Mouse (Mus musculus): ENCODE measurements at regions not wholly inside any gene's neighbourhood (a gene's known extent, or its start where the extent isn't known, plus 50 kb on each side); places are given as distances from the start of the nearest gene placed in this dataset.
"Not testable (repeated sequence)": the region's sequence is repeated elsewhere in the genome, so short reads cannot be mapped to it uniquely, and the experiment has no call there.

- Histone ChIP-seq H3K4me2 (replicated peaks) (no peak overlapping the region), H3K9ac (no peak overlapping the region), H3K27ac (no peak overlapping the region), H3K36me3 (replicated peaks; ENCODE audit: control insufficient read depth, insufficient read depth) (no peaks in the 10 kb centered on the region), H3K27me3 (ENCODE audit: control insufficient read depth, insufficient read depth, low read length) (no peaks in the 10 kb centered on the region), H3K4me3 (replicated peaks; ENCODE audit: low read length) (no peak overlapping the region), H3K9me3 (ENCODE audit: control insufficient read depth, low read length) (no peaks in the 10 kb centered on the region), H3K4me1 (replicated peaks; ENCODE audit: control insufficient read depth, insufficient read depth, low read length) (no peaks in the 10 kb centered on the region)
- no peak for DNase-seq (ENCODE audit: low spot score)
- WGBS, result 92% methylated on average over 3 of the region's 3 CpGs
- ATAC-seq (ENCODE audit: low FRiP score), result no peak
Observed at GRCm38 (mm10) chr17:82277728-82278127, 539.6 kb upstream of the Slc8a1 start.

GRCm38 (mm10) chr17:82273946-82274345, 535.8 kb upstream of the Slc8a1 start:
- no peaks in the 10 kb centered on the region for H3K27me3 ChIP-seq (ENCODE audit: control insufficient read depth, insufficient read depth, low read length)
- no peaks in the 10 kb centered on the region for H3K9me3 ChIP-seq (ENCODE audit: control insufficient read depth, low read length)
- H3K27ac ChIP-seq, result no peak overlapping the region
- no peaks in the 10 kb centered on the region for H3K36me3 ChIP-seq (replicated peaks; ENCODE audit: control insufficient read depth, insufficient read depth)
- 86% methylated on average over 4 of the region's 4 CpGs for WGBS
- H3K4me3 ChIP-seq (replicated peaks; ENCODE audit: low read length), result no peak overlapping the region
- H3K4me2 ChIP-seq (replicated peaks), result no peak overlapping the region
- ATAC-seq (ENCODE audit: low FRiP score), result no peak
- H3K4me1 ChIP-seq (replicated peaks; ENCODE audit: control insufficient read depth, insufficient read depth, low read length), result no peaks in the 10 kb centered on the region
- no peak for DNase-seq (ENCODE audit: low spot score)
- H3K9ac ChIP-seq, result no peak overlapping the region

- no peaks in the 10 kb centered on the region for H3K9me3 ChIP-seq (ENCODE audit: control insufficient read depth, low read length)
- no peak overlapping the region for H3K9ac ChIP-seq
- WGBS, result 91% methylated on average over 1 of the region's 1 CpGs
- ATAC-seq (ENCODE audit: low FRiP score) (no peak), DNase-seq (ENCODE audit: low spot score) (no peak)
- no peak overlapping the region for H3K27ac ChIP-seq
- H3K27me3 ChIP-seq (ENCODE audit: control insufficient read depth, insufficient read depth, low read length), result no peaks in the 10 kb centered on the region
- H3K4me1 ChIP-seq (replicated peaks; ENCODE audit: control insufficient read depth, insufficient read depth, low read length), result no peaks in the 10 kb centered on the region
- H3K36me3 ChIP-seq (replicated peaks; ENCODE audit: control insufficient read depth, insufficient read depth), result no peaks in the 10 kb centered on the region
- H3K4me3 ChIP-seq (replicated peaks; ENCODE audit: low read length), result no peak overlapping the region
- H3K4me2 ChIP-seq (replicated peaks), result no peak overlapping the region
Observed at GRCm38 (mm10) chr17:82272845-82273244, 534.7 kb upstream of the Slc8a1 start.

- DNase-seq (ENCODE audit: low spot score); H3K4me2 ChIP-seq (replicated peaks); H3K4me3 ChIP-seq (replicated peaks; ENCODE audit: low read length); H3K27me3 ChIP-seq (ENCODE audit: control insufficient read depth, insufficient read depth, low read length); H3K36me3 ChIP-seq (replicated peaks; ENCODE audit: control insufficient read depth, insufficient read depth); H3K9me3 ChIP-seq (ENCODE audit: control insufficient read depth, low read length); H3K4me1 ChIP-seq (replicated peaks; ENCODE audit: control insufficient read depth, insufficient read depth, low read length); ATAC-seq (ENCODE audit: low FRiP score); H3K9ac ChIP-seq; H3K27ac ChIP-seq: not testable (repeated sequence)
- 96% methylated on average over 5 of the region's 5 CpGs for WGBS
Observed at GRCm38 (mm10) chr17:82266842-82267241, 528.7 kb upstream of the Slc8a1 start.

GRCm38 (mm10) chr17:82252362-82252761, 514.2 kb upstream of the Slc8a1 start:
- no peak overlapping the region for H3K4me3 ChIP-seq (replicated peaks; ENCODE audit: low read length)
- H3K27ac ChIP-seq, result no peak overlapping the region
- no peaks in the 10 kb centered on the region for H3K36me3 ChIP-seq (replicated peaks; ENCODE audit: control insufficient read depth, insufficient read depth)
- WGBS, result 96% methylated on average over 2 of the region's 2 CpGs
- no peaks in the 10 kb centered on the region for H3K4me1 ChIP-seq (replicated peaks; ENCODE audit: control insufficient read depth, insufficient read depth, low read length)
- H3K27me3 ChIP-seq (ENCODE audit: control insufficient read depth, insufficient read depth, low read length), result no peaks in the 10 kb centered on the region
- H3K9me3 ChIP-seq (ENCODE audit: control insufficient read depth, low read length), result no peaks in the 10 kb centered on the region
- no peak overlapping the region for H3K4me2 ChIP-seq (replicated peaks)
- H3K9ac ChIP-seq, result no peak overlapping the region
- DNase-seq (ENCODE audit: low spot score) (no peak), ATAC-seq (ENCODE audit: low FRiP score) (no peak)

GRCm38 (mm10) chr17:82251841-82252240, 513.7 kb upstream of the Slc8a1 start:
- ATAC-seq (ENCODE audit: low FRiP score), result no peak

GRCm38 (mm10) chr17:82238361-82238760, 500.2 kb upstream of the Slc8a1 start:
- no peak for ATAC-seq (ENCODE audit: low FRiP score)

More at GRCm38 (mm10) chr17:82251841-82252240, 513.7 kb upstream of the Slc8a1 start:
- Histone ChIP-seq H3K27me3 (ENCODE audit: control insufficient read depth, insufficient read depth, low read length) (no peaks in the 10 kb centered on the region), H3K9ac (no peak overlapping the region), H3K36me3 (replicated peaks; ENCODE audit: control insufficient read depth, insufficient read depth) (no peaks in the 10 kb centered on the region), H3K4me3 (replicated peaks; ENCODE audit: low read length) (no peak overlapping the region), H3K9me3 (ENCODE audit: control insufficient read depth, low read length) (no peaks in the 10 kb centered on the region), H3K27ac (no peak overlapping the region), H3K4me2 (replicated peaks) (no peak overlapping the region), H3K4me1 (replicated peaks; ENCODE audit: control insufficient read depth, insufficient read depth, low read length) (no peaks in the 10 kb centered on the region)
- no peak for DNase-seq (ENCODE audit: low spot score)

GRCm38 (mm10) chr17:82237456-82237855, 499.3 kb upstream of the Slc8a1 start:
- no peak for ATAC-seq (ENCODE audit: low FRiP score)
- Histone ChIP-seq H3K4me3 (replicated peaks; ENCODE audit: low read length) (no peak overlapping the region), H3K27ac (no peak overlapping the region), H3K9ac (no peak overlapping the region), H3K27me3 (ENCODE audit: control insufficient read depth, insufficient read depth, low read length) (no peaks in the 10 kb centered on the region), H3K4me1 (replicated peaks; ENCODE audit: control insufficient read depth, insufficient read depth, low read length) (no peaks in the 10 kb centered on the region), H3K9me3 (ENCODE audit: control insufficient read depth, low read length) (no peaks in the 10 kb centered on the region), H3K4me2 (replicated peaks) (no peak overlapping the region), H3K36me3 (replicated peaks; ENCODE audit: control insufficient read depth, insufficient read depth) (no peaks in the 10 kb centered on the region)
- no peak for DNase-seq (ENCODE audit: low spot score)
- WGBS, result 79% methylated on average over 2 of the region's 2 CpGs

More at GRCm38 (mm10) chr17:82238361-82238760, 500.2 kb upstream of the Slc8a1 start:
- Histone ChIP-seq H3K4me3 (replicated peaks; ENCODE audit: low read length) (no peak overlapping the region), H3K27ac (no peak overlapping the region), H3K4me2 (replicated peaks) (no peak overlapping the region), H3K36me3 (replicated peaks; ENCODE audit: control insufficient read depth, insufficient read depth) (no peaks in the 10 kb centered on the region), H3K27me3 (ENCODE audit: control insufficient read depth, insufficient read depth, low read length) (no peaks in the 10 kb centered on the region), H3K9ac (no peak overlapping the region), H3K9me3 (ENCODE audit: control insufficient read depth, low read length) (no peaks in the 10 kb centered on the region), H3K4me1 (replicated peaks; ENCODE audit: control insufficient read depth, insufficient read depth, low read length) (no peaks in the 10 kb centered on the region)
- no peak for DNase-seq (ENCODE audit: low spot score)
- whole genome bisulfite sequencing, result 68% methylated on average over 1 of the region's 1 CpGs

GRCm38 (mm10) chr17:82215728-82216623, 477.8 kb upstream of the Slc8a1 start:
- DNase-seq (ENCODE audit: low spot score), result no peak
- H3K4me2 ChIP-seq (replicated peaks), result no peak overlapping the region
- 82% methylated on average over 5 of the region's 5 CpGs for whole genome bisulfite sequencing

More at GRCm38 (mm10) chr17:82215728-82216623, 477.8 kb upstream of the Slc8a1 start:
- Histone ChIP-seq H3K4me3 (replicated peaks; ENCODE audit: low read length) (no peak overlapping the region), H3K27me3 (ENCODE audit: control insufficient read depth, insufficient read depth, low read length) (no peaks in the 10 kb centered on the region), H3K4me1 (replicated peaks; ENCODE audit: control insufficient read depth, insufficient read depth, low read length) (no peaks in the 10 kb centered on the region), H3K36me3 (replicated peaks; ENCODE audit: control insufficient read depth, insufficient read depth) (no peaks in the 10 kb centered on the region), H3K27ac (no peak overlapping the region), H3K9me3 (ENCODE audit: control insufficient read depth, low read length) (no peaks in the 10 kb centered on the region), H3K9ac (no peak overlapping the region)
- ATAC-seq (ENCODE audit: low FRiP score), result no peak

Measured in hindbrain, embryonic 14.5 days (tissue).